Mouse (Mus musculus) erythroblast, adult 5-6 weeks (primary cell): ENCODE results near the gene Gm5868. TPM values are rescaled to one million over a fixed set of nuclear protein-coding genes. Genes with fewer than 3 reads are reported as not detected.
A peak's percentile ranks its signal among the peaks of the same experiment; 100 is the strongest.
"Not testable (repeated sequence)": the region's sequence is repeated elsewhere in the genome, so short reads cannot be mapped to it uniquely, and the experiment has no call there.

Experiments used
- ATAC-seq: replicated peaks from 2 replicates; pipeline ENCODE4 v1.8.0; 2016; ENCODE audit warnings: moderate number of reproducible peaks, mild to moderate bottlenecking, moderate TSS enrichment, inconsistent platforms; ENCODE audit not compliant: poor library complexity, low FRiP score, severe bottlenecking
- total RNA-seq, 2 experiments: library from RNA; stranded (forward) in 1 of 2; stranded (reverse) in 1 of 2; fragments of 150-400 nt in 1 of 2; fragments of 200-764, 138-1000 nt in 1 of 2; gene quantifications; 2 replicates each; pipeline versions ENCODE4 v1.2.3 to v1.2.4; 2015 to 2017; ENCODE audit warnings: low replicate concordance in 2 of 2

Gm5868 gene
- total RNA-seq (2015; ENCODE audit: low replicate concordance) (not detected in 2 replicates), total RNA-seq (2017; ENCODE audit: low replicate concordance) (not detected in 2 replicates)

GRCm38 (mm10) chr5:72587192-72587681 lies at the start of gene Gm5868:
Gene Gm5868 (minus strand): TSS chr5:72587551.
- ATAC-seq, result no peak

DNA sequence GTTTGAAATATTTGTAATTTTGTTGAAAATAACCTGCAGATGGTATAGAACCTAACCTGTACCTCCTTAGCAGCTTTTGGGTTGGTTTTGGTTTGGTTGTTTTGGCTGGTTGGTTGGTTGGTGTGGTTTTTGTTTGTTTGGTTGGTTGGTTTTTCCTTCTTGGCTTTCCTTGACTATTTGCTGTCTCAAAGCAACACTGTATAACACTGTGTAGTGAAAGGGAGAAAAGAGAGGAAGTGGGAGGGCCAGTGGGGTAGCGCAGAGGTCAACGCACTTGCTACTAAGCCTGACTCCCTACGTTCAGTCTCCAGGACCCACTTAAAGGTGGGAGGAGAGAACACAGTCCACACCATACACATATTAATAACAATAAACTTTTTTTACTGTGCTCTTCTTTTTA lies 49.2 kb upstream of the Gm5868 start:
- no peak for ATAC-seq

- no peak for ATAC-seq
Observed at GRCm38 (mm10) chr5:72636122-72636521, 48.8 kb upstream of the Gm5868 start.

DNA sequence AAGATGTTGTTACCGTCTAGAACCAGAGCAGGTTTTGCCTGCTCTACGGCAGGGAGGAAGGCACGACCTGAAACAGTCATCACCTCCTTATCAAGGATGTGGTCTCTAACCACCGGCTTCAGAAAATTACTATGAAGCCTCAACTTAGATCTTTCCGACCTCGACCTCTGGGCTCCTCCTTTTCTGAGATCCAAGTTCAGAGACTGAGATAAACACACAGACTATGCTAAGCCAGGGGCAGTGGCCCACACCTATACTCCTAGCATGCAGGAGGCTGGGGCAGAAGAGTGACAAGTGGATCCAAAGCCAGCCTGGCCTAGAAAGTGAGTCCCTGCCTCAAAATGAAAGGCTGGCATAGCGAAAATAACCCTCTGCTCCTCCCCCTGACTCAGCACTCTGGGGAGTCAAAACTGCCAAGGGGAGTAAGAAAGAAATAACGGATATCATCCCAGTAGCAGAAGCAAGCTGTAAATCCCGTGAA lies 47.5 kb upstream of the Gm5868 start:
- ATAC-seq, result no peak

- no peak for ATAC-seq
Observed at GRCm38 (mm10) chr5:72630026-72630425, 42.7 kb upstream of the Gm5868 start.

GRCm38 (mm10) chr5:72621022-72621421 lies 33.7 kb upstream of the Gm5868 start:
- ATAC-seq, result no peak

GRCm38 (mm10) chr5:72617413-72617812 lies 30.1 kb upstream of the Gm5868 start:
- ATAC-seq, result no peak

DNA sequence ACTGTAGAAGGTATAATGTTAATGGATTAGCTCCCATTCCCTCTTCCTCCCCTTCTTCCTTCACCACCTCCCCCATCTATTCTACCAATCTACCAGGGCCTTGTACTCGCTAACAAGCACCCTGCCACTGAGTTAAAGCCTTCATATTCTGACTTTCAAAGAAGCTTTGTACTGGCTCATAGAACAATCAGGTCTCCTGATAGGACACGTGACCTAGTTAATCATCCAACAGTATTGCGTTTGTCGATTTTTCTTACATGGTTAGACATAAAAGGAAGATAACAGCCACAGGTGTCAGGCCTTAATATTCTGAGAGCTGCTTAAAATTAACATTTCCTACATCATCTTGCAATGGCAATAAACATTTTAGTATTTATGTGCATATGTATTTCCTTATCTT lies 15.8 kb upstream of the Gm5868 start:
- no peak for ATAC-seq

DNA sequence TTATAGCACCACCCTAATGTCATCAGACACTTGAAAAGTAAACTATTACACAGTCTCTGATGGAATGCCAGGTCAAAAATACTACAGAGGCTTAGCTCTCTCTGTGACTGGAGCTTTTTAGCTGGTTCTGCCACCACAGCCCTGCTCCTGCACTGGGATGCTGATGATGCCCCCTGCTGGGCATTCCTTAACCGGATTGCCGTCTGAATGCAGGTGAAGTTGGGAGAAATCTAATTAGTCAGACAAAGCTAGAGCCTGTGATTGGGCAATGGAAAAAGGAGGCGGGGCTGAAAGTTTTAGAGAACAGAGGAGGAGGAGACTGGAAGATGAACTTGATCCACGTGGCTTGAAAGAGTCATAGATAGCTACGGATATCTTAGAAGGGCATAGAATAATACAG lies 13.7 kb upstream of the Gm5868 start:
- no peak for ATAC-seq

DNA sequence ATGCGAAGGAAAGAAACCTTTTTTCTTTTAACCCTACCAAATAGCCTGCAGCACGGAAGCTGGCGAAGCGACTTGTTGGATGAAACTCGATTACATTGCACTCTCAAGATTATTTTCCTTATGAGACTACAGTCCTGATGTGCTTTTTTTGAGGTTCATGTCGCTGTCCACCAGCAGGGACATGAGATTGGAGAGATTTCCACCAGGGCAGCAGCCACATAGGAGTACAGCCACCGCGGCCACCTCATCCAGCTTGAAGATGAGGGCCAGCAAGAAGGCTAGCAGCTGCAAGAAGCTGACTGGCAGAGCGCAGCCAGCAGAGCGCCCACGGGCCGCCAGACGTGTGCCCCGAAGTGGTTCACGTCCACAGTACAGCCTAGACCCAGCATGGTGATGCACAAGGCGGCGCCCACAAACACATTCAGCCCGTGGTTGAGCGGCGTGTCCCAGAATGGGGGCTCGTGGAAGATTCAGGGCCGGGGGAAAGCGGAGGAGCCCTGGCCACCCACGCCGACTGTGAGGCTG lies 622 bp downstream of the Gm5868 start:
- not testable (repeated sequence) for ATAC-seq

GRCm38 (mm10) chr5:72586122-72586521 lies 1.2 kb downstream of the Gm5868 start:
- ATAC-seq, result not testable (repeated sequence)

GRCm38 (mm10) chr5:72580970-72581332 lies 6.4 kb downstream of the Gm5868 start, which contains the start of gene Zar1:
Gene Zar1 (minus strand): TSS chr5:72581254.
- not testable (repeated sequence) for ATAC-seq

DNA sequence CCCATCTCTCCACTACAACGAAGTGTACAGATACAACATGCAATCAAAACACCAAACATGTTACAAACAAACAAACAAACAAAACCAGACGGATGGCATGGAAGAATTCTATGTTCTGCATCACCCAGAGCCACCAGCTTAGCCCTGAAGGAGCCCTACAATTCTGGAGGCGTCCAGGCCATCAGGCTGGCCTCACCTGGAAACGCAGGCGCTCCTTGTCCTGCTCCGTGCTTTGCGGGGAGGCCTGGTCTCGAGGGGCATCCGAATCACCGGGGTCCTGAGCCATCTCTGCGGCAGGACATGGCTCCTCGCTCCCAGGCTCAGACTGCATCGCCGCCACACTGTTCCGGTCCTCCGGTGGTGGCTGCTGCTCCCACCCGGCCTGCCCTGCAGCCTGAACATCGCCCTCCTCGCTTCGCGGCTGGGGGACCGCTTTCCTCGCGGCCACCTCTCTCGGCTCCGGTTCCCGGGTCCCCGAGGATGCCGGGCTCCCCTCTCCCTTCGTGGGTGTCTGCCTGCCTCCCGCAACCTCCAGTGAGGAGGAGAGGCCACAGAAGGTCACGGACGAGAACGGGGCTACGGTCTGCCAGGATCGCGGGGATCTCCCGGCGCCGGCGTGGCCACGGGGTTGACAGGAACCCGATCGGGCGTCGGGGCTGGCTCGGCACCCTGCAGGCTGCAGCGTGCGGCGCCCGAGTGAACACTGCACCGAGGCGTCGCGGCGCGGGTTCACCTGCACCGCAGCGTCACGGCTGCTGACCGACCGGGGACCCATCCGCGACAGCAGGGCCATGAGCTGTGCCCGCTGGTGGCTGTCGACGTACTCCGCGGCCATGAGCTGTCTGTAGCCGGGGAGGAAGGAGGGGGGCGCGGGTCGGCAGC lies 7.0 kb downstream of the Gm5868 start:
- ATAC-seq, result not testable (repeated sequence)

DNA sequence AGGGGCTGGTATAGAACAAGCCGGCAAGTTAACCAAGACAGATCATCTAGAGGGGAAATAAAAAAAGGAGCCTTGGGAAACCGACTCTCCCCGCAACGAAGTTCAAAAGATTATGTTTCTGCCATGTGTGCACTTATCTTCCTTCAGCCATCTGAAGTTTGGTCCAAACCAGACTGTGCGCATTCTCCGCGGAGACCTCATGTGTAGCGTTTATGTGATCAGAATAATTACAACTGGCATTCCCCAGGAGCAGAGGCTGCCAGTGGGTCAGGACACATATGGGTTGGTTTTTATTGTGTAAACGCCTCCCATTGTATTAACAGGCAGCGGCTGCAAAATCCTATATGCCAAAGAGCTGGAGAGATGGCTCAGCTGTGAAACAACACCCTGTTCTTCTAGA lies 7.8 kb downstream of the Gm5868 start:
- ATAC-seq, result not testable (repeated sequence)

DNA sequence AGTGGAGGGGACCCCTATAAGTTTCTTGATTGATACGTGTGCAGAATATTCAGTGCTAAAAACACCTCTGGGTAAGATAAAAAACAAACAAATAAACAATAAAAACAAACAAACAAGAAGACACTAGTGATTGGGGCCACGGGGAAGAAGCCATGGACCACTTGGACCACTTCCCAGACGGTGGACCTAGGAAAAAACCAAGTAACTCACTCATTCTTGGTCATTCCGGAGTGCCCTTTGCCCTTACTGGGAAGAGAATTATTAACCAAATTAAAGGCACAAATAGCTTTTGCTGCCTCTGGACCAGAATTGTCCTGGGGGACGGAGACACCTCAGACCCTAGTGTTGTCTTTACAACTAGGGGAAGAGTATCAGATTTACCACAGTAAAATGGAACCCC lies 21.7 kb downstream of the Gm5868 start:
- ATAC-seq, result no peak

GRCm38 (mm10) chr5:72563183-72563582 lies 24.2 kb downstream of the Gm5868 start:
- ATAC-seq, result not testable (repeated sequence)

DNA sequence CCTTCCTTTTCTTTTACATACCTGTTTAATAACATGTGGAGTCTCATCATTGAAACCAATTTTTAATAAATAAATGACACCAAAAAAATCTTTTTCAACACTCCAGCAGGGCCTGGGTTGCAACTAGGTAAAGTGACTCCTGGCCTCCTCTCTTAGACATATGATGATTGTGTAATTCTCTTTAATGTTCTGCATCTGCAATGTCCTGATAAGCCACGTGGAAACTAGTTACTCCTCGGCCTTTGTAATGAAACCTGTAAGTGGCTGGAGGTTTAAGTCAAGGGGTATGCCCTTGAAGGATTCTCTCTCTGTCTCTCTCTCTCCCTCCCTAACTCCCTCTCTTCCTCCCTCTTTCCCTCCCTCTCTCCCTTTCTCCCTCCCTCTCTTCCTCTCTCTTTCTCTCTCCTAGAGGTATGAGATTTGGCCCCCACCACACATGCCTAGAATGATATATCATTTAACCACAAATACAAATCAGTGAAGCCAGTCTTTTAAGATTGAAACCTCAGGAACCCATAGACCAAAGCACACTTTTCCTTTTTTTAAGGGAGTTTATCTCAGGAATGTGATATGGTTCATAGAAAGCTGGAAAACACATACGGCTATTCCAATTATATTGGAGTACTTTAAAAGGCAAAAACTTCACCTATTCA lies 26.2 kb downstream of the Gm5868 start:
- no peak for ATAC-seq

DNA sequence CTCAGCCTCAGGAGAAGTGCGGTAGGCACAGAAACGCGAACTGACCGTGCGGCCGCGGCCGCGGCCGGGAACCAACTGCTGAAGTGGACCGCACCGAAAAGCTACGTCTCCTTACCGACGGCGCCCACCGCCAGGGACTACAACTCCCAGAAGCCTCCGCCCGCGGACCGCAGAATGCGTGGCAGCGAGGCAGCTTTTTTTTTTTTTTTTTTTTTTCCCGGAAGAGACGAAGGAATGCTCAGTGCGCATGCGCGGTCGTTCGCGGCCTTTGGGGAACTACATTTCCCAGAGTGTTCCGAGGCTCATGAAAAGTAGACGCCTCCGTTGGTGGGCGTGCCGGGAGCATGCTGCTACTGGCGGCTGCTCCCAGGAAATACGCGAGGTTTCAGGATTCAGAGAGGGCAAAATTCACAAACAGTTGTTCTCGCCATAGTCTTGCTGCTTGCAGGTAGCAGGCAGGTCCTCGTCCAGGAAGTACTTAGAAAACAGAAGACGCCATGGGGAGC lies 27.8 kb downstream of the Gm5868 start, which contains the start of gene Nfxl1:
Nfxl1 (minus strand) TSS at position 141 of the 506 bp plus-strand sequence.
- ATAC-seq, result peak; percentile 96

- ATAC-seq, result peak; percentile 92
Observed at GRCm38 (mm10) chr5:72558716-72559526, 28.4 kb downstream of the Gm5868 start.
